Mouse (Mus musculus): ENCODE results near the gene Sdr9c7.

DNA sequence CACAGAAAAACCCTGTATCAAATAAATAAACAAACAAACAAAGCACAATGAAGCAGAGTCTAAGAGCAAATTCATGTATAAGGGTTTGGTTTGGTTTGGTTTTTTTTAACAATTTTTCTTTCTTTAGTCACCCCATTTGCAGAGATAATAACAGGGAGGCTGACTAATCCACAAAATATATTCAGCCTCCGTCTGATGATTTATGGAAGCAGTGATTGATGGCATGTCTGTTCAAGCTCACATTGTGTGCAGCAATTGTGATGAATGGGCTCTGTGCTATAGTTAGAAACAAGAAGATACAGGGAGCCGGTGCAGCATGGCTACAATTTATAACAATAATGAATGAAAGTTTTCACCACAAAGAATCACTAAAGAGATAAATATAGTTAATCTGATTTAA lies 29.4 kb downstream of the Sdr9c7 start:
- TF ChIP-seq CTCF (IDR thresholded peaks at IDR 0.05) (no peak), EP300 (IDR thresholded peaks at IDR 0.05) (no peak)

All from lung, postnatal 0 days (tissue).